Mouse (Mus musculus): ENCODE data around the gene Slc17a5. TPM values are rescaled to one million over a fixed set of nuclear protein-coding genes. Genes with fewer than 3 reads are reported as not detected.
A peak's percentile ranks its signal among the peaks of the same experiment; 100 is the strongest.

The Slc17a5 gene
- total RNA-seq, 2 experiments from 2014 or later = 23.0 to 24.5 TPM

DNA sequence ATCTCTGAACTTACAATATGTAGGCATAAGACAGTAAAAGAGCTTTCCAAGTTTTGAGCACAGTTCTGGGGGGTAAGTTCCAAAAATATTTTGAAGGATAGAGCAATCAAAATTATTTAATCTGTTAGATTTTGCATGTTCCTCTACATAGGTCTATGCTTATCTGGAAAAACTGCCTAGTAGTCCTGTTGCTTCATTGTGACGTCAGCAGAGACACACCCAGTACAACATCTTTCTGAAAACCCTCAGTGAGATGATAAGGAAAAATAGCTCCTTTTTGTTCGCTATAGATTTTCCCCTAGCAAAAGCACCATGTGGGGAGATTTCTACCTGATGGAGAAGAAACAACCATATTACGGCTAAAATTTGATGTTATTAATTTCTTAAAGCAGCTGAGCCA, 7.4 kb upstream of the Slc17a5 start:
- no peak for DNase-seq (ENCODE audit: low spot score in 2 of 2)
- H3K27ac ChIP-seq = no peak overlapping the region
- no peak overlapping the region for H3K4me3 ChIP-seq
- TF ChIP-seq CTCF (conservative IDR thresholded peaks at IDR 0.05) = no peak

DNA sequence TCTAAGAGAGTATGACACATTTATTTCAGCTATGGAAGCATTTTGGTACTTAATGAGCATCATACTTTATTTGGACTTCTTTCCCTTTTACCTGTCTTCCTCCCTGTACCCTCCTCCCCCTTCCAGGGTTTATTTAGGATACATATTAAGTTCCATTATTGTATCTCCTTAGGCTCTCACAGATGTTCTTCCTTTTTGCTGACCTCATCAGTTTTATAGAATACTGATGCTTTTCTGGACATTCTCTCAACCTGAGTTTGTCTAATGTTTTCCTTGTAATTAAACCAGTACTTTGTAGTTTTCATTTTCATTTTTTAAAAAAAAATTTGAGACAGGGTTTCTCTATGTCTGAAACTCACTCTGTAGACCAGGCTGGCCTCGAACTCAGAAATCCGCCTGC, 2.6 kb upstream of the Slc17a5 start:
- Histone ChIP-seq H3K4me3 (no peak overlapping the region), H3K27ac (no peak overlapping the region)
- no peak for TF ChIP-seq CTCF (conservative IDR thresholded peaks at IDR 0.05)
- DNase-seq (ENCODE audit: low spot score in 2 of 2) = no peak

DNA sequence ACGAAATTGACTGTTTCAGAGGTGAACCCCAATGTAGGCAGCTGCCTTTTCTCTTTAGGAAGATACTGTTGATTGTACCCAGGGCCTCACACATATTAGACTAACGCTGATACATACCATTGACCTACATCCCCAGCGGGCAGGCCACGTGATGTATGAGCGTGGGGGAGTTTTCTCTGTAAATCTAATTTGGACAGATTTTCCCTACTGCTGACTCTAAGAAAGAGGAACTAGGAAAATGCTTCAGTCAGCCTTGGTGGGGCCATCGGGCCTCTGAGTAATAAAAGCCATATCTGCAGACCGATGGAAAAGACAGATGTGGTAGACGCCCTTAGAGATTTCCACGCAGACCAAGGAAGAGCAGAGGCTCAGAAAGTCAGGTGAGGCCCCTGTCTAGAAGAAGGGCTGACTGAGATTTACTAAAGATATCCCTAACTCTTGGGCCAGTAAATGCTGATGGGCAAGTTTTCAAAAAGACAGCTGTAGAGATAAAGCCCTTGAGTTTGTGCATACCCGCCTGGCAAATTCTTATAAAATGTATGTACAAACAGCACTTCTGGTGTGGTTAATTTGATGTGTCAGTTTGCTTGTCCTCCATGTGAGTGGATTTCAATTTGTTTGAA, 681 bp upstream of the Slc17a5 start:
- DNase-seq (ENCODE audit: low spot score in 2 of 2) = no peak
- TF ChIP-seq CTCF (conservative IDR thresholded peaks at IDR 0.05) = no peak
- Histone ChIP-seq H3K27ac (peak overlapping the region; percentile 88; the same call in 1 of the 2 replicates), H3K4me3 (peak overlapping the region; percentile 83)

DNA sequence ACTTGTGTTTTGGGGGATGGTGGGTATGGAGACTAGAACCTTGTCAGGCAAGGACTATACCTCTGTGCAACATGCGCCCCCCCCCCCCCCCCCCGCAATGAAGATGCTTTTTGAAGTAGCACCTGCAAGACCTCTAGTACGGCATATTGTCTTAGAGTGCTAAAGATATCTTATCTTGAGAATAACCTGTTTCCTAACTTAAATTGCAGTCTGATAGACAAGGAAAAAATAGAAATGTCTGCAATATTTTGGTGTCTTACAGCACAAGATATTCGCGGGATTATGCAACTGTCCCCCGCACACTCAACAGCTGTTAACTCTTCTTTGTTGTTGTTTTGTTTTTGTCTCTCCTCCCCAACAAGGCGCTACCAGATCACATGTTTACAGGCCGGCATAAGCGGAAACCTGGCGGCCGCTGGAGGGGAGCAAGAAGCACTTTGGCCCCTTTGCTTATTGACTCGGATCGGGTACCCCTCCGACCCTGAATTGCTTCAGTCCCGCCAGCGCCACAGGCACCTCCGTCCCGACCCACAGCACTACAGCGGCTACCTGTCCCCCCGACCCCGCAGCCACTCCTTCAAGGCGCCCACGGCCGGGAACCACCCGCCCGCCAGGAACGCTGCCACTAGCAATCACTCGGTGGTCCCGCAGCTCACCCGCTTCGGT, 490 bp downstream of the Slc17a5 start:
- TF ChIP-seq CTCF (conservative IDR thresholded peaks at IDR 0.05) = peak; percentile 22; the same call in 1 of the 2 replicates
- Histone ChIP-seq H3K27ac (peak overlapping the region; percentile 88), H3K4me3 (peak overlapping the region; percentile 83)
- no peak for DNase-seq (ENCODE audit: low spot score in 2 of 2)

DNA sequence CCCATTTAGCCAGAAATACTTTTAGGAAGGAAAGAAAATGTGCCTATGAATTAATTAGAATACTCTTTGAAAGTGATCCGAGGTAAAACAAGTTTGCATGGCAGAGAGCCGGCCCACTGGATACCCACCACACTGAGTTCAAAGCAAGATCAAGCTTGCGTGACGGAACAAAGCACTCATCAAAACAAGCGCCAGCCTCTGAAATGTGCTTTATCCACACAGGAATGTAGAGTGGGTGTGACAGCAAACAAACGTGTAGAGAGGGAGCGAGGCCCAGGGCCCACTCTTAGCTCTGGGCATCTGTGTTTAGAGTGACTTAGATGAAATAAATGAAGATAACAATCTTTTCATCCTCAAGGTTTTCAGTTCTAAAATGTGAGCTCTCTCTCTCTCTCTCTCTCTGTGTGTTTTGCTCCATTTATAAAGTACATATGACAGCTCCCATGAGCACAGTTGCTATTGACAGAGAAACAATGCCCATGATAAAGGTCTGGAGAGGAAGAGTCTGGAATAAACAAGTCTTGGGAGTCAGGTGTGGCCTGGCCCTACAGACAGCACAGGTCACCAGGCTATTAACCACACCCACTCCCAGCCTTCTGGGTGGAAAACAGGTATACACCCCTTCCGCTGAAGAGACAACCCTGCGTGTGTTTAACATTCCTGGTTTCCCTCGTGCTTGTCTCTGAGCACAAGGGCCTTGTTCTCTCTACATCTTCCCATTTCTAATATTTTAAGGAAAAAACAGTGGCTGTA, 8.0 kb downstream of the Slc17a5 start:
- TF ChIP-seq CTCF (conservative IDR thresholded peaks at IDR 0.05) = no peak

DNA sequence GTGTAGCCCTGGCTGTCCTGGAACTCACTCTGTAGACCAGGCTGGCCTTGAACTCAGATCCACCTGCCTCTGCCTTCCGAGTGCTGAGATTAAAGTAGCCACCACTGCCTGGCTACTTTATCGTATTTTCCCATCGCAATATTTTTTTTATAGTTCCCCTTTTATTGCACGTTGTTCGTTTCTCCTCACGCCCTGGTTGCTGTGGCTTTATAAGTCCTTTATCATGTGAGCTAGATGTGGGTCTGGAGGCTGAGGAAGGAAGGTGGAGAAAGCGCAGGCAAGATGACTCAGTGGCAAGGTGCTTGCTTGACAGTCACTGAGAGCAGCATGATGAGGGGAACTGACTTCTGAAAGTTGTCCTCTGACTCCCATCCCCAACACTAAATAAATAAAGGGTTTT, 9.0 kb downstream of the Slc17a5 start:
- H3K27ac ChIP-seq = no peak overlapping the region
- no peak for DNase-seq (ENCODE audit: low spot score in 2 of 2)
- TF ChIP-seq CTCF (conservative IDR thresholded peaks at IDR 0.05) = no peak
- no peak overlapping the region for H3K4me3 ChIP-seq

More for the DNA sequence above, 8.0 kb downstream of the Slc17a5 start:
- no peak overlapping the region for H3K4me3 ChIP-seq
- no peak for DNase-seq (ENCODE audit: low spot score in 2 of 2)
- H3K27ac ChIP-seq = no peak overlapping the region

DNA sequence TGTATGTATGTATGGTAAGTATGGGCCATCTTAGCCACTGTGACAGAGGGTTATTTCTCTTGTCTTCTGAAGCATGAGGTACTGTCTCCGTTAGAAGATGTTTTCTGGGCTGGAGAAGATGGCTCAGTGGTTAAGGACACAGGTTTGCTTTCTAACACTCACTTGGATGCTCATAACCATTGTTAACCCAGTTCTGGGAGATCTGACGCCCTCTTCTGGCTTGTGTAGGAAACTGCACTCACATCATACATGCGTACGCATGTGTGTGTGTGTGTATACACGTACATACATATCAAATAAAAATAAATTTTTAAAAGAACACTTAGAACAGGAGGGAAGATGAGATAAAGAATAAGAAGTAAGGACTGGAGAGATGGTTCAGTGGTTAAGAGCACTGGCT, 11.4 kb downstream of the Slc17a5 start:
- Histone ChIP-seq H3K4me3 (no peak overlapping the region), H3K27ac (no peak overlapping the region)
- no peak for TF ChIP-seq CTCF (conservative IDR thresholded peaks at IDR 0.05)
- DNase-seq (ENCODE audit: low spot score in 2 of 2) = no peak

DNA sequence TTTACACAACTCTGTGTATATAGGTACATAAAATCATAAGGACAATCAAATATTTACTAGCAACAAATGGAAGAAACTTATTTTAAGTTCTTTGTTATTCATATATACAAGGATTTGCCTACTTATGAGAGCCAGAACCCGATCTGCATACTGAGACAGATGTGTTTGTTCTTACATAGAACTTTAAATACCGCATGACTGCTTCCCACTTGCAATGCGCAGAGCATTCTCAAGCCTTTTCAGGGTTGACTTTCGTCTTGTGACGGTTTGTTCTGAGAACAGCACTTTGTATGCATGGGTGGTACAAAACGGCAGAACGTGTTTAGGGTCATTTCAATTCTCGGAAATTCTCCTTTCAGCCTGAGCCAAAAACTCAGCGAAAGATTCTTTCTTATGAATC, 17.9 kb downstream of the Slc17a5 start:
- Histone ChIP-seq H3K4me3 (no peak overlapping the region), H3K27ac (no peak overlapping the region)
- no peak for DNase-seq (ENCODE audit: low spot score in 2 of 2)
- TF ChIP-seq CTCF (conservative IDR thresholded peaks at IDR 0.05) = no peak

DNA sequence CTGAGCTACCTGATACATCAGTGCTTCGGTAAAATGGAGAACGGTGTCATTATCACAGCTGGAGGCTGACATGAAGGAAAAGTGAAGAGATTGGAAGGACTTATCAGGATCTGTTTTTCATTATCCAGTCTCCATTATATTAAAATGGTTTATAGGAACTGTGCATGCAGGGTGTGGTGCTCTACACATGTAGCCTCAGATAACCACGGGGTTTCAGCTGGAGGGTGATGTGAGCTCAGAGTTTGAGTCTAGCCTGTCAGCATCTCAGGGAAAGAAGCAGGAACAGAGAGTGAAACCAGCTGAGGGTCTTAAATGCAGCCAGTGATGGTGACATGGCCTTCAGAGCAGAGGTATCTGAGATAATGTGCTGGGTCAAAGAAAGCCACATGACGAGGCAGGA, 28.4 kb downstream of the Slc17a5 start:
- DNase-seq (ENCODE audit: low spot score in 2 of 2) = no peak
- Histone ChIP-seq H3K4me3 (no peak overlapping the region), H3K27ac (no peak overlapping the region)
- TF ChIP-seq CTCF (conservative IDR thresholded peaks at IDR 0.05) = no peak

DNA sequence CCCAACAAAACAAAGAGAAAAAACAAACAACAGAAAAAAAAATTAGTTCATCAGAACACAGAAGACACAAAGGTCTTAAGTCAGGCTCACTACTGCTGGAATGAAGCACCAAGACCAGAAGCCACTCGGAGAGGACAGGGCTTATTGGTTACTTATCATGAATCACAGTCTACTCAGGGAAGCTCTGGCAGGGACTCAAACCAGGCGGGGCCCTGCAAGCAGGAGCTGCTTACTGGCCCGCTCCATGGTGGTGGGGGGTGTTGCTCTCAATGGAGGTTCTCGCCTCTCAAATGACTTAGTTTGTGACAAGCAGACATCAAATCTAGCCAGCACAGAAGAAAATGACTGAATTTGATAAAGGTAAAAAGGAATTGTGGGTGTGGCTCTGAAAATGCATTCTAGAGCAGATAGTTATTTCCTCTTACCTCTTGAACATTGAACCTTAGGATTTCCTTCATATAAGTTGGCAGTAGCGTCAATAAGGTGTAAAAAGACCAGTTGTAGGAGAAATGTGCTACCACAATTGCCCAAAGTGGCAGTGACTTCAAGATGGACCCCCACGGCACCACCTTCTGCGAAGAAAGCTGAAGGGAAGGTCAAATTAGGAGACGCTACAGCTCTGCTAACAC, 29.1 kb downstream of the Slc17a5 start:
- no peak for DNase-seq (ENCODE audit: low spot score in 2 of 2)
- H3K27ac ChIP-seq = no peak overlapping the region
- no peak overlapping the region for H3K4me3 ChIP-seq
- TF ChIP-seq CTCF (conservative IDR thresholded peaks at IDR 0.05) = no peak

DNA sequence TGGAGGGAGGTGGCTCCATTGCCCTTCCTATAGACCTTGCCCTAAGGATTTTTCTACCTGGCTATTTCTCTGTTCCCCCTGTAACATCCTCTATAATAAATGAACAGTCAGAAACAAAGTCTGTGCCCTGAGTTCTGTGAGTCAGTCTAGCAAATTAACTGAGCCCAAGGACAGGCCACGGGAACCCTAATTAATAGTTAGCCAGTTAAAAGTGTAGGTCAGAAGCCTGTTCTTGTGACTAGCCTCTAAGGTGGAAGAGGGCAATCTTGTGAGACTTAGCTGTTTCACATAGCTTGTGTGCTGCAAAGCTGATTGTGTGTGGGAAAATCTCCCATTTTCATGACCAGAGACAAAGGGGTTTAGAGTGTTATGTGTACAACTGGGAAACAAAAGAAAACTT, 30.8 kb downstream of the Slc17a5 start:
- no peak for TF ChIP-seq CTCF (conservative IDR thresholded peaks at IDR 0.05)
- DNase-seq (ENCODE audit: low spot score in 2 of 2) = no peak
- H3K4me3 ChIP-seq = no peak overlapping the region
- no peak overlapping the region for H3K27ac ChIP-seq

DNA sequence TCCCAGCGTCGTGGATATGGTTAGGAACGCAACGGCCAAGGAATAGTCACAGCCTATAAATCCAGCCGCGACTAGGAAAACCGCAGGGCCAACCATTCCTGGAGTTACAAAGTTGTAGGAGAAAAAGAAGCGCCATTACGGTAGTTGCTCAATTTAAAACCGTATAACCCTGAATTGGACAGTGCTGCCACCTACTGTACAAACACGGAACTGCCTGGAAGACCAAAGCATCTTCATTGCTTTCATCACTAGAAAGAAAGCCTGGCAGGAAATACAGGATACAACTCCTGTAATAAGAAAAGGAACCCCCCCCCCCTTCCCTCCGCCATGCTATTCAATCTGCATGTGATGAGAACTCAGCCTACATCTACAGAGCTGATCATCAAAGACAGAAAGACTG, 34.9 kb downstream of the Slc17a5 start:
- Histone ChIP-seq H3K4me3 (no peak overlapping the region), H3K27ac (no peak overlapping the region)
- DNase-seq (ENCODE audit: low spot score in 2 of 2) = peak; percentile 72 to 87
- peak; percentile 94 for TF ChIP-seq CTCF (conservative IDR thresholded peaks at IDR 0.05)

DNA sequence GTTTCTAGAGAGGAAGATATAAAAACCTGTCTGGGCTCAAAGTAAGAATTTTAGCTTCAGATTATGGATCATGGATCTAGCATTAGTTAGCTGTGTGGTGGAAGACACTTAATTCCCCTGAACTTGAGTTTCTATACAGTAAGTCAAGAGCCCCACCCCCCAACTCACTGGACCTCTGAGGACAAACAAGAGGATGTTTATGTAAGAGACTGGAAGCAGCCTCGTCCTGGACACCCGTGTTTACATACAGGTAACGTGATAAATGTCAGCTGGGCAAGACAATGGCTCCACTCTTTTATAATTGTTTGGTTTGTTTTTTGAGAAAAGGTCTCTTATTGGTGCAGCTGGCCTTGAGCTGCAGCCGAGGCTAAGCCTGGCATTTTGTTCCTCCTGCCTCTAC, 36.1 kb downstream of the Slc17a5 start:
- no peak for DNase-seq (ENCODE audit: low spot score in 2 of 2)
- H3K27ac ChIP-seq = no peak overlapping the region
- no peak for TF ChIP-seq CTCF (conservative IDR thresholded peaks at IDR 0.05)
- H3K4me3 ChIP-seq = no peak overlapping the region
